ENCODE assay signal across 20 mouse cellular contexts in genomic region chr6:119473992-119474391, GRCm38 (mm10).
"Had no signal": no experiment of that assay in that cellular context is flagged by ENCODE, and none has a peak within 500 bp of the region (broad histone marks: within the 10 kb centered on the region; RNA-seq: fewer than 3 reads in every experiment).

No protein-coding gene starts in this region.

- H3K4me2 ChIP-seq: limb, embryonic 13.5 days; midbrain, embryonic 12.5 days; midbrain, embryonic 15.5 days; neural tube, embryonic 12.5 days; neural tube, embryonic 15.5 days had no signal

- H3K4me3 ChIP-seq: layer of hippocampus, adult 2 months; limb, embryonic 10.5 days; limb, embryonic 13.5 days; liver, embryonic 15.5 days; midbrain, embryonic 12.5 days; midbrain, embryonic 15.5 days; neural tube, embryonic 12.5 days; neural tube, embryonic 15.5 days had no signal

- H3K36me3 ChIP-seq: limb, embryonic 10.5 days; limb, embryonic 13.5 days; liver, embryonic 15.5 days; midbrain, embryonic 12.5 days; midbrain, embryonic 15.5 days; neural tube, embryonic 12.5 days; neural tube, embryonic 15.5 days had no signal

- H3K27me3 ChIP-seq: limb, embryonic 13.5 days; midbrain, embryonic 12.5 days; midbrain, embryonic 15.5 days; neural tube, embryonic 12.5 days; neural tube, embryonic 15.5 days had no signal

- ATAC-seq: midbrain, embryonic 15.5 days had no signal

- H3K9me3 ChIP-seq: limb, embryonic 10.5 days; limb, embryonic 13.5 days; liver, embryonic 15.5 days; midbrain, embryonic 12.5 days; midbrain, embryonic 15.5 days; neural tube, embryonic 12.5 days; neural tube, embryonic 15.5 days had no signal

- H3K27ac ChIP-seq: kidney, postnatal 0 days; layer of hippocampus, adult 2 months; limb, embryonic 10.5 days; limb, embryonic 13.5 days; liver, embryonic 15.5 days; midbrain, embryonic 12.5 days; midbrain, embryonic 15.5 days; neural tube, embryonic 12.5 days; neural tube, embryonic 15.5 days had no signal

- DNase-seq: kidney, adult 2 months; kidney, postnatal 25 days; layer of hippocampus, adult 9-11 months; lung, adult 2 months; lung, postnatal 14 days; lung, postnatal 4 days; right cerebral cortex, adult 18-20 months; right cerebral cortex, postnatal 14 days; right cerebral cortex, postnatal 4 days; thymus, adult 18-20 months; thymus, postnatal 4 days had no signal

- H3K9ac ChIP-seq: limb, embryonic 13.5 days; liver, embryonic 15.5 days; midbrain, embryonic 12.5 days; midbrain, embryonic 15.5 days; neural tube, embryonic 12.5 days; neural tube, embryonic 15.5 days had no signal
